Mouse (Mus musculus) bone marrow macrophage, adult 2 months (primary cell): Measurements from ENCODE around the gene Cmtr1.

ENCODE experiments used
- CTCF ChIP-seq: IDR thresholded peaks from 2 replicates; pipeline ENCODE4 v1.5.1; 2012; ENCODE audit warnings: low read depth, mild to moderate bottlenecking, low read length, moderate library complexity
- POLR2A ChIP-seq: IDR thresholded peaks from 2 replicates; pipeline ENCODE4 v1.6.1; 2012; ENCODE audit warnings: mild to moderate bottlenecking, low read depth, low read length, borderline replicate concordance

- no peak for TF ChIP-seq CTCF
- no peak for TF ChIP-seq POLR2A
Measured at GRCm38 (mm10) chr17:29636118-29636517, 24.3 kb upstream of the Cmtr1 start.
